Mouse (Mus musculus): ENCODE data around the gene Qrsl1.
"Not testable (repeated sequence)": the region's sequence is repeated elsewhere in the genome, so short reads cannot be mapped to it uniquely, and the experiment has no call there.

Qrsl1 gene

DNA sequence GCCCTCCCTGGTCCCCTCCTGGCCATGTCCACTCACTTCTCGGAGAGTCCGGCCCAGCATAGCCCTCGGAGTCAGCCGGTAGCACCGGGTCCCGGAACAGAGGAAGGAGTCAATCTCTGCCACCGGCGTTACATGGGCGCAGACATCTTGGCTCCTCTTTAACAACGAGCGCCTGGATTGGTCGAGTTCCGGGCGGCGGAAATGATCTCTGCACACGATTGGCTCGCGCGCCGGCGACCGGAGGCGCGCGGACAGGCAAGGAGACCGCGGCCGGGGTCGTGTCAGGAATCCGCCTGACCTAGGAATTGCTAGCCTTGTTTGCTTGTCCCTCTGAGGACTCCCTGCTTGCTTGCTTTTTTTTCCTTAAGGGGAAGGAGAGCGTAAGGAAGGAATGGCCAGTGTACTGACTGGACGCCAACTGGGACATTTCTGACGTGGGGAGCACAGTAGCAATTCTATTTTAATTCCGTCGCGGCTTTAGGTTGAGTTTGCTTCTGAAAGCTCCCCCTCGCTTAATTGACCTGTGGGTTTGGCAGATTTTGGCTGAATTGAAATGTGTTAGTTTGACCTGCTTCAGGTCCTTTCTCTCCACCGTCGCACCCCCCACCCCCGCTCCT, at the start of gene Qrsl1, which contains the start of gene Rtn4ip1:
Gene Qrsl1 (minus strand): TSS at position 168 of the 617 bp plus-strand sequence.
Gene Rtn4ip1 (plus strand): TSS at position 230 of the 617 bp plus-strand sequence.
- DNase-seq, result peak; percentile 96 to 97

DNA sequence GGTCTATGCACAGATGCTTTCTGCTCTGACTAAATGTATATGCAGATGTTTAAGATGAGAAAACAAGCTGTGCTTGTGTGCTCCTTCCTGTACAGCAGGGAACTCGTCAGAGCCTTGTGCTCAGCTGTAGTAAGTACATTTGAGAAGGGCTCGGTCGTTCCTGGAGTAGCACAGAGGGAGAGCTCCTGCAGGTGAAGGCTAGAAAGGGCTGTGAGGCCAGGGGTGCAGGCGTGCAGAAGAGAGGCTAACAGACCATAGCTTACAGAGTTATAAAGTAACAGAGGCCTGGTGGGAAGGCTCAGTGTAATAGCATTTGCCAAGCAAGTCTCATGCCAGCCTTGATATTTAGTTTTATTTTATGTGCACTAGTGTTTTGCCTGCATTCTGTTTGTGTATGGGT, 43.9 kb upstream of the Qrsl1 start:
- no peak for DNase-seq

DNA sequence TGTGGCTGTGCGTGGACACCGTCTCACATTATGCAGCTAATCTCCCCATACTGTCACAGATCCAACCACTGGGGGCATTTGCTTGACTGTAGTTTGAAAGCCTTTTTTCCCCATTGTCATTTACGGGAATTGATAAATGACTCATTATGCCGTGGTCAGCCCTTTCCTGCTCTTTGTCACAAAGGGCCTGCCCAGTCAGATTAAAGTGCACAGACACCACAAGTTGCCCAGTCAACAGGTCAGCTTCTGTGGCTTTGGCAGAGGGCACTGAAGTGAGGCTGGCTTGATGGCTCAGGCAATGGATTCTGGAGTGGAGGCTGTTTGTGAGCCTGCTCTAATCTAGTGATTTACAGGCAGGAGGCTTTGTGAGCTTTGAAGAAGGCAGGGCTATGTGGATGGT, 42.2 kb upstream of the Qrsl1 start:
- DNase-seq, result no peak

DNA sequence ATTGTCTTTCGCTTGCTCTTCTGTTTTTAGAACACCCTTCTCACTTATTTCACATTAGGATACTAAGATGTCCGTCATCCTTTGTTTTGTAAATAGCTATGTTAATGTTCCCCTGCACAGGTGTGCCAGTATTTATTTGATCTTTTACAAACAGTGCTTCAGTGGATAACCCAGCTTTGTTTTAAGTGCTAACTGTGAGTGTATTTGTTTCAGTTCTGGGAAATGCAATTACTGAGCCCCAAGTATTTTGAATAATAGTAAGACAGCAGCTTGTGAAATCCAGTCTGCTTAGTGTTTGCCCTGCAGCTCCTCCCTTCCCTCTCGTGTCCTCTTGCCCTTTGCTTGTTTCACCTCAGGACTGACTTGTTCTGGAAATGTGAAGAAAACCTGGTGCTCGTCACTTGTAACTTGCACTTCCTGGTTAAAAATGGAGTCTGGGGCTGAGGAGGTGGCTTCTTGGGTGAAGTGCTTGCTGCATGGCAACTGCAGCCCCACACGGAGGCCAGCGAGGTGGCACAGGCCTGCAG, 37.7 kb upstream of the Qrsl1 start:
- DNase-seq, result no peak

DNA sequence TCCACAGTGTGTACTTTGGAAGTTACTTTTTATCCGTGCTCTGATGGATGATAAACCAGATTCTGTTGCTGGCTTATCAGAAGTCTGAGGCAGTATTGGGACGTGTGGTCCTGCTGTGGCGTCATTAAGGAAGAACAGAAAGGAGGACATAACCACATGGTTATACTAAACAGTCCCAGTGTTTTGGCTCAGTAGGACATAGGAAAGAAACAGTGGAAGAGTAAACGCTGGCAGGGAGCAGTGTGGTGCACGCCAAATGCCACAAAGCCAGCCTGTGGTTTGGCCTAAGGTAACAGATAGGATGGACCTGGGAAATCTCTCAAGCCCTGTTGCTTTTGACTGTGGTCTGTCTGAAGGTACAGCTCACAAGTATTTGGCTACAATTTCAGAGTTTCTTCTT, 27.1 kb upstream of the Qrsl1 start:
- DNase-seq, result peak in 1 of 2 experiments; percentile 28

DNA sequence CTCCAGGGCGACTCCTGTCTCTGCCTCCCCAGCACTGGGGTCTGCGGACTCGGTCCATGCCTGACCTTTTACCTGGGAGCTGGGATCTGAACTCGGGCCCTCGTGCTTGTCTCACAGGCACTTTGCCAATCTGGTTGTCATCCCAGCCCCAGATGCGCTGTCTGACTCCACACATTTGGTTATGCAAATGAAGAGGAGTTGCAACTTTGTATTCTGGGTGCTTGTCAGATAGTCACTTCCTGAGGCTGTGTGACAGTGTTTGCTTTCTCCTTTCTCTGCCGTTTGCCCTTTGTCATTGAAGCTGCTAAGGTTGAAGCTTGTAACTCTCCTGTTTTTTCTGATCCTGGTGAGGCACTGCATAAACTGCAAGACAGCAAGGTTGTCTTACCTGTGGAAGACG, 26.2 kb upstream of the Qrsl1 start:
- DNase-seq, result no peak

DNA sequence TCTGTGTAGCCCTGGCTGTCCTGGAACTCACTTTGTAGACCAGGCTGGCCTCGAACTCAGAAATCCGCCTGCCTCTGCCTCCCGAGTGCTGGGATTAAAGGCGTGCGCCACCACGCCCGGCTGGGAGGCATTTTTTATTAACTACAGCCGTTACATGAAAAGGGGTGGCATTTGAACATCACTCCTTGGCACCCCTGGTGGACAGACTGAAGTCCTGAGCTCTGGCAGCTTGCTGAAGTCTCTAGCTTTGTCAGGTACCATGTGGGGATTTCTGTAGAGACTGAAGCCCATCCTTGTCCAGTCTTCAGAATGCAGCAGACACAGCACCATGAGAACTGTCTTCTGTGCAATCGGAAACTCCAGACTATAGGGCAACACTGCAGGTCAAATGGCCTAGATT, 24.2 kb upstream of the Qrsl1 start:
- not testable (repeated sequence) for DNase-seq

DNA sequence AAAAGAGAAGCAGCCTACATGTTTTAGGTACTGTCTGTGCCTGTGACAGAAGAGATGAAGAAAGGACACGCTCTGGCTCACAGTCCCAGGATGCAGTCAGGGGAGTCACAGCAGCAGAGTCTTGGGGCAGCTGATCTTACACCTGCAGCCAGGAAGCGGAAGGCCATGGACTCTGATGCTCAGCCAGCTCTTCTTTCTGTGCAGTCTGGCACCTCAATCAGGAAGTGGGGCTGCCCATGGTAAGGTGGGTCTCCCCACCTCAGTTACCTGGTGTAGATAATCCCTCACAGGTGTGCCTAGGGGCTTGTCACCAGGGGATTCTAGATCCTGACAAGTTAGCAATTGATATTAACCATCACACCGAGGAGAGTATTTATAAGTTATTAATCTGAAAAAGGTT, 21.6 kb upstream of the Qrsl1 start:
- DNase-seq, result no peak

DNA sequence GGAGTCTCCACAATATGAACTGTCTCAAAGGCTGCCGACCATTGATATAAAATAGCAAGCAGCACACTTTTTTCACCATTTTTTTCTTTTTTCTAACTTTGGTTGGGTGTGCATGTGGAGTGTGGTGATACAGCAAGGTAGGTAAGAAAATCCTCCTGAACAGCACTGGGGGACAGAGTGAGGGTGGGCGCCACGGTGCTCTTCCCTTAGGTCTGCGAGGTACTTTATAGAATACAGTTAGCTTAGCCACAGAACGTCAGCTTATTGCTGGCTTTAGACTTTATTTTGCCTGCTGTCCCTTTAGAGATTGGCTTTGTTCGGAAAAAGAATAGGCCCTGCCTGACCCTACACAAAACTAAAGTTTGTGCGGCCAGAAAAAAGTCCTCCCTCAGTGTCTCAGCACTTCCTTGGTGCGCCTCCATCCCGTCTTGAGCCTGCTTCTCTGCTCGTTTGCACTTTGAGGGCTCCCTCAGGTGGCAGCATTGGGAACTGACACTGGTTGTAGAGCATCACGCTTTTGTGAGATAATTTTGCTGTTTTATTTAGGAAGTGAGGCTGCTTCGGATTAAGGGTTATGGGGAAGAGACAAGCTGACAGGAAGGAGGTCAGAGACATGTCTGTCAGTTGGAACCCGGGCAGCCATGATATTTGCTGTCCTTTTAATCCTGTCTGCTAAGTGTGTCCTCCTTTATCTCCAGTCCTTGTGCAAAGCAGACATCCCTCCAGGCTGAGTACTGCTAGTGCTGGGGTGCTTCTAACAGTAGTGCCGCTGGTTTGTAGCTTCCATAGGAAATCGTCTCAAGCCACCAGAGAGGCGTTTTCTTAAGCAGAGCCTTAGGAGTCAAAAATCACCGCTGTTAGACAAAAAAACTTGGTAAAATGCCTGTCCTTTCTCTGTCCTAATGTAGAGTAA, 17.4 kb upstream of the Qrsl1 start:
- peak; percentile 87 to 93 for DNase-seq

DNA sequence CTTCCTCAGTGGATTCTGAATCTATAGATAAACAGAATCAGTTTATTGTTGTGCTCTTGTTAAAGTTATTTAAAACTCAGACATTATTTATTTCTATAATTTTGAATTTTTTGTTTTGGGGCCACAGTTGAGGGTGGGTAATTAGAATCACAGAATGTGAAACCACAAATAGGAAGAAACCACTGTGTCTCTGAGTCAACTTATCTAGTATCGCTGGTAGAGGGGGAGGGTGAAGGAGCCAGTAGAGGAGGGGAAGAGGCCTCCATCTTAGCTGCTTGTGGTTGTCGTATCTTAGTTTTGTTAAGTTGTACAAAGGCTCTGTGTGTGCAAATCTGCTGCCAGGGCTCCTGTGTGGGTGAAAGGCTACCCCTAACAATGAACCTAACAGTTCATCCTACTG, 15.2 kb upstream of the Qrsl1 start:
- DNase-seq, result no peak

DNA sequence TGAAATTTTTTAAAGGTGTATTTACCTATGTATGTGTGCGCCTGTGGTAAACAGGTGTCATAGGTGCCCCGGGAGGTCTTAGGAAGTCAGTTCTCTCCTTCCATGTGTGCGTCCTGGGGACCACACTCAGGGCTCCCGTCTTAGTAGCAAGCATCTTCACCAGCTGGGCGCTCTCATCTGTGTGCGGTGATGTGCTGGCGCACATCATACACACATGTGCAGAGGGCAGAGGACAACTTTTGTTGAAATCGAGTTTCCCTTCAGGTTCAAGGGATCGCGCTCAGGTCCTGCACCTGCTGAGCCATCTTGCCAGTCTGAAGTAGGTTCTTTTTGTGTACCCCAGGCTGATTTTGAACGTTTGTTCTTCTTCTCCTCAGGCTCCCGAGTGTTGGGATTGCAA, 14.6 kb upstream of the Qrsl1 start:
- DNase-seq, result no peak

DNA sequence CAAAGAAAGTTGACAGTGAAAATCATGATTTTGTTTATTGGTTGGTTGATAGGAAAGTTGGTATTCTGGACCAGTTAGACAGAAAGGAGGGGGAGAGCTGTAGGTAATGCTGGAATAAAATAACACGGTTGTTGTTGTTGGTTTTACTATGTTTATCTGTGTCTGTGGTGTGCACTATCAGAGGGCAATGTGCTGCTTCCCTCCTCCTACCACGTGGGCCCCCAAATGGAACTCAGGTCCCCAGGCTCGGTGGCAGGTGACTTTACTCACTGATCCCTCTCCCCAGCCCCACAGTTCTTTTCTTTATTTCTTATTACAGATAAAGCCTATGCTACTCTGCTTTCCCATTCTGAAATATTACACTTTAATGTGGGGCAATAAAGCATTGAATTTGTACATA, 10.7 kb upstream of the Qrsl1 start:
- no peak for DNase-seq

DNA sequence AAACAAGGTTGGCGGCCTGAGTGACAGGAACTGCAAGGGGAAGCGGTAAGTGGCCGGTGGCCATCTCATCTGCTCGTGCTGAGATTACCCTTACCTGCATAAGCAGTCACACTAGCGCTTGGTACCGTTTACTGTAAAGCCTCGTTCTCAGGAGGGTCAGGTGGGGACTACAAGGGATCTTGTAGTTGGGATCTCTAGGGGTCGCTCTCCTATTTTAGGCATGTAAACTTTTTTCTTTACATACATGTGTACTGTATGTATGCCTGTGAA, 9.3 kb upstream of the Qrsl1 start:
- no peak for DNase-seq

DNA sequence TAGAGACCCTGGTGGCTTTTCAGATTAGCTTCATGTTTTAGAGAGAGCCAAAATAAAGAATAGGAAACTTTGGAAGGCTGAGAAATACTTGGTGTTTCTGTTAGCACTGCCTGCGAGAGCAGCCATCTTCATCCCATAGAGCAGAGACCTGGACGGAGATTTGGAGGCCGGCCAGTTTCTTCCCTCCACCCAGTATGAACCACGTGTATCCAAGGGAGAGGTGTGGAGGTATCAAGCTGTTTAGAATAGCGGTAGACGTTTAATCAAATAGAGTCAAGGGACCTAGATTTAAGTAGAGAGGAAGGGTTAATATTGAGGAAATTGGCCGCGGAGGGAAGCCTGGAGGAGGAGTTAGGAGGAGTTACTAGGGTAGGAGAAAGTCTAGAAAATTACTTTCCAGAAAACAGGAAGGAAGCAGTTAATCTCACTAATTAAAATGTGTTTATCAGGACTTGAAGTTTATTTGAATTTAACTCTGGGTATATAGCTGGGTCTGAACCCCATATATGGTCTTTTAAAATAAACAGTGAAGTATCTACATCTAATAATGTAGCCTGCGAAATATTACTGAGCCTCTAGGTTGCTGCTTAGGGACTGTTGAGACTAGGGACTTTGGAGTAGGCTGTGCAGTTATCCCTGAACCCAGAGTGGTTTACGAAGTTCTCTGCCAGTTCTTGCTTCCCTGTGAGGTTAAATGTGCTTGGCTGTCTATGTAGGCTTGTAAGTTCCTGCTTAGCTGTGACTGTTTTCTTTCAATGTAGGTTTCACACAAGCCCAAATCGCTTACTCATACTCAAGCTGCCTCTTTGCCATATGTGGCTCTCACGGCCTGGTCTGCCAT, 8.7 kb upstream of the Qrsl1 start:
- no peak for DNase-seq

DNA sequence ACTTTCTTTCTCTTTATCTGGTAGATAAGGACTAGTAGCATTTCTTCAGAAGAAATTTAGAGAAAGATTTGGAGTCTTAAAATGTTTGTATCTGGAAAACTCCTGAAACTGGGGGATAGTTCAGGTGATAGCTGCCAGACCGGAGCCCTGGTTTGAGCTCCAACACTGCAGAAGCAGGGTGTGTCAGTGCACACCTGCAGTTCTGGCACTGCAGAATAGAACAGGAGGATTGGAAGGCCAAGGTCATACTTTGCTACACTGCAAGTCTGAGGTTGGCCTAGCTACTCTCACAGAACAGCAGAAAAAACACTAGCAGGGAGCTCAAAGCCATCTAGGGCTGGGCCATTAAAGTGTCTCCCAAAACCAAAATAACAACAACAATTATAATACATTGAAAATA, 3.0 kb upstream of the Qrsl1 start:
- no peak for DNase-seq

DNA sequence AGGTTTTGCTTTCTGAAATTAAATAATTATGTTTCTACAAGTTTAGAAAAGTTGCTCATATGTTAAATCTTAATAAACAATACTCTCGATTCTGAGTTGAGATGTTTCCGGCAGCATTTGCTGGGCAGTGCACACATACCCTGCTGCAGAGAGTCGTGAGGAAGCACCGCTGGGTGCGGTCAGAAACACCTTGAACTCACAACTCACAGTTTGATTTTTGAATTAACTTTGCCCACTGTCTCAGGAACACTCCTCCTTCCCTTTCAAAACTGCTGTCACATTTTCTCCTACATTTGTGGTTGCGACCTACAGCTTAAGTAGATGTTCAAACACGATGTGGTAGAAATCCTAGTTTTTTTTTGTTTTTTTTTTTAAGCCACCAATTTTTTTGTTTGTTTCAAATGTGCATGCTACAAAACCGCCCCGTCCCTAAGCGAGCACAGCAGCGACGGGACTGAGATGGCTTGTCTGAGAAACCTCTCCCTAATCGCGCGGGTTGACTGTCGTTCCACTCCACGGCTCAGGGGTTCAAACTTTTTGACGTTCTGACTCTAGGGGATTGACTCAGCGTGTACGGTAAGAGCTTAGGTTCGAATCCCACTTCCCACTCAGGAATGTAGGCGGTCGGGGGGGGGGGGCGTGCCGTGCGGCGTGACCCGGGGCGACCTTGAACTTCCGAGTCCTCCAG, 518 bp downstream of the Qrsl1 start:
- DNase-seq, result no peak

DNA sequence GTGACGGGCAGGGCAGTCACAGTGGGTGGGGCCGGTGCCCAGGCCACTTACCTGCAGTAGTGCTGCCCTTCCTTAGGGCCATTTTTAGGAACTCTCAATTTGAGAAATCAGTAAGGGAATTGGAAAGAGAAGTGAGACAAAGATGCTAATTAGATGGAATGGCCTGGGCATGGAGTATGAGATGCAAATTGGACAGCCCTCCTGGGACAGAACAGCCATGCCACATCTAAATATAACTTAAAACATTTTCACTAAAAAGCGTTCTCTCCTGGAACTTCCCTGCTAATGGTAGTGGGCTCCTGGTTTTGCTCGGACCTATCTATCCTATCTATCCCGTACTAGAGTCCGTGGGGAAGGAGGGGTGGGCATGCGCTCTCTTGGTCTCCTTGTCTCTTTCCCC, 3.3 kb downstream of the Qrsl1 start:
- DNase-seq, result no peak

DNA sequence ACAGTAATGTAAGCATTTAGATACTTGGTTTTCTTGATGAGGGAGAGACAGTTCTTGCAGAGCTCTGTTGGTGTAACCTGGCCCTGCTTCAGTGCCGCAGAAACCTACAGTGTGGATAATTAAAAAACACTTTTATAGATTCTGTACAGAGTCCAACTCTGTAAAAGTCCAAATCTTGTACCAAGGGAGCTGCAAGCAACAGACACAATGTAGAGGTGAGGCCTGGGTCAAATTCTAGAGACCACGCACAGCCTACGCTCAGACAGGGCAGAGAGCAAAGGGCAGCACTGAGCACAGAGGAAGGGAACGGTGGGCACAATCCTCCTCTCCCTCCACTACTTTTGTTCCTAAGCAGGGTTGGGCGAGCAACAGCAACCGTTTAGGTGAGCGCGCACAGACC, 5.5 kb downstream of the Qrsl1 start:
- no peak for DNase-seq

DNA sequence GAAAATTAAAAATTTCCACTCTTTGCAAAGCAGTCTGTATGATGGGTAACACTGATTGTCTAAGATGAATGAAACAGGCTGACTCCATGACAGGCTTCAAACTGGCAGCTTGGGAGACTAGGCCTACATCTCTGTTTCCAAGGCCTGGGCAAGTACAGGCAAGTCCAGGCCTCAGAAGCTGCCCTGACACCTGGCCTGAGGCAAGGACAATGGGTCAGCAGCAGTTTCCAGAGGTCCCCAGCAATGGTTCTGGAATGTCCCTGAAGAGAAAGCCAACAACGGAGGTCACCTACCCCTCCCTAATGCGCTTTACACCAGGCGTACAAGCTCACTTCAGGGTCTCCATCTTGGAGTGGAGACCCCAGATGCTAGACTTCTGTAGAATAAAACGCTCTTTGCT, 8.6 kb downstream of the Qrsl1 start:
- no peak for DNase-seq

DNA sequence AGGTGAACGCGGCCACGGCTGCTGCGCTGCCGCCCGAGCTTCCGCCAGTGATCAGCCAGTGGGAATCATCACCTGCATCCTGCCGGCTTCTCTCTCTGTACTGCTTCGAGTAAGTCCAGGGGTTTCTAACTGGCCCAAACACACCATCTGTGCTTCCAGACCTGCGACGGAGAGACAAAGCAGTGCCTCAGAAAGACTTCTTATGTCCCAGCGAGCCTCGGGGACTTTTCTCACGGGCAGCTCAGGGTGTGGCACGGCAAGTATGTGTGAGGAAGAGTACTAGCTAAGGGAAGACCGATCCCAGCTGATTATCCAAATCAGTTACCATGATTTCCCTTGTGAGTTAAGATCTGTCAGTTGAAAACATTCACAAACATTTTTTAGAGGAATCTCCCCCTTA, 12.6 kb downstream of the Qrsl1 start:
- no peak for DNase-seq

DNA sequence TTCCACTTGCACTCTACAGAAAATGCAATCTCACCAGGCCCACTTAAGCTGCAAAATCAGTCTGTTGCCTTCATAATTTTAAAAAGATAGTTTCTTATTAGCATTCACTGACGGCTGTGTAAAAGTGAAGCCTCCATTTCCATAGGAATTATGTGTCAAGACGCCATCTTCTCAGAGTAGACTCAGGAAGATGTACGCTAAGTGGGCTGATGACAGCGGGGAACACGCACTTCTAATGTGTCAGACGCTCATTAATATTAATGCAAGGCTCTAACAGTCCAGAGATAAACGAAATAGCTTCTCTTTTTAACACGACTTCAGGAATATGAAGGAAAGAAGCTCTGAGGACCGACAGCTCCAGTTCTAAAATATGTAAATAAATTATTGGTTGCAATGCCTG, 13.9 kb downstream of the Qrsl1 start:
- DNase-seq, result no peak

DNA sequence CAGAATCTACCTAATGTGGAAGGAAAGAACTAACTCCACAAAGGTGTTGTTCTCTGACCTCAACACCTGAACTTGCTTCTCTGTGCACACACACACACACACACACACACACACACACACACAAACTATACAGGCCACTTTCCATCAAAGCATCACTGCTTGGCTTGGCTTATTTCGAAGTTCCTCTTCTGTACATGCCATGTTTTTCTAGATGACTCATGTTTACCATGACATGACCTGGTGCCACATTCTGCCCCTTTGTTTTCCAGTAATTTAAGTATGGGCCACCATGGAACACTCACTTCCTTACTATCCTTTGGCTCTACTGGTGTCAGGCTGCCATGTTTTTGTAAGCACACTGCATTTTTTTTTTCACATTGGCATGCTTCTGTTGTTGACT, 30.1 kb downstream of the Qrsl1 start:
- DNase-seq, result no peak

DNA sequence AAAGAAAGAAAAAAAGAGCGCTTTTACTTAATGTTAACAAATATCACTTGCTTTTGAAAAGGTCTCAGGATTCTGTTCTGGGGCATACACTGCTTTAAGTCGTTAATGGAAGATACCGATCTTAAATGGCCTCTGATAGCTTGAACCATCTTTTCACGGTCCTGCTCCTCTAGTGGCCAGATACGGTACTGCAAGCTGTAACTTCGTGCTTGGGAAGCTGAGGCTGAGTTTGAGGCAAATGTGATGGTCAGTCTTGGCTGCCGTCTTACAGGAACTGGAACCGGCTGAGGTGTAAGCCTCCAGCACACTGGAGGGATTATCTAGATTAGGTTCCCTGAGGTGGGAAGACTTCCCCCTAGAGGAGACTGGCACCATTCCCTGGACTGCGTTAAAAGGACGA, 30.8 kb downstream of the Qrsl1 start:
- DNase-seq, result peak; percentile 55 to 72
